Mouse (Mus musculus): ENCODE measurements around the gene Zfp629.

Gene Zfp629

GRCm38 (mm10) chr7:127564381-127565150, 51.0 kb downstream of the Zfp629 start:
- Histone ChIP-seq H3K36me3 (ENCODE audit: control insufficient read depth, insufficient read depth, low read length, poor library complexity, severe bottlenecking) (peaks cover 13% of the 10 kb centered on the region; the same call in 1 of the 2 replicates), H3K27me3 (ENCODE audit: control insufficient read depth, insufficient read depth, low read length, poor library complexity, severe bottlenecking) (no peaks in the 10 kb centered on the region)
- no peak for DNase-seq (ENCODE audit: low read depth, low spot score)

GRCm38 (mm10) chr7:127561340-127561858, 54.2 kb downstream of the Zfp629 start, which contains the start of gene Tmem265:
Gene Tmem265, plus strand, starts transcription at chr7:127561390.
- no peak for DNase-seq (ENCODE audit: low read depth, low spot score)
- Histone ChIP-seq H3K27me3 (ENCODE audit: control insufficient read depth, insufficient read depth, low read length, poor library complexity, severe bottlenecking) (no peaks in the 10 kb centered on the region), H3K36me3 (ENCODE audit: control insufficient read depth, insufficient read depth, low read length, poor library complexity, severe bottlenecking) (peaks cover 15% of the 10 kb centered on the region)

- Histone ChIP-seq H3K36me3 (ENCODE audit: control insufficient read depth, insufficient read depth, low read length, poor library complexity, severe bottlenecking) (peaks cover 16% of the 10 kb centered on the region), H3K27me3 (ENCODE audit: control insufficient read depth, insufficient read depth, low read length, poor library complexity, severe bottlenecking) (no peaks in the 10 kb centered on the region)
- no peak for DNase-seq (ENCODE audit: low read depth, low spot score)
Measured at GRCm38 (mm10) chr7:127560580-127560979, 55.0 kb downstream of the Zfp629 start.

Data from splenic B cell, adult 2 months (primary cell).